Mouse (Mus musculus): ENCODE results near the gene Itm2c. TPM values are rescaled to one million over a fixed set of nuclear protein-coding genes. Genes with fewer than 3 reads are reported as not detected.
A peak's percentile ranks its signal among the peaks of the same experiment; 100 is the strongest.

Itm2c gene
- polyA plus RNA-seq, 1 experiment: 69.6 TPM

GRCm38 (mm10) chr1:85934560-85934959 lies 40.5 kb downstream of the Itm2c start:
- peaks cover 14% of the 10 kb centered on the region for H3K4me1 ChIP-seq (ENCODE audit: control insufficient read depth, insufficient read depth, low read length)
- H3K4me3 ChIP-seq (ENCODE audit: control insufficient read depth, low read depth, low read length): no peak overlapping the region
- H3K36me3 ChIP-seq (ENCODE audit: control insufficient read depth, insufficient read depth, low read length): no peaks in the 10 kb centered on the region
- no peak overlapping the region for H3K27ac ChIP-seq (ENCODE audit: control insufficient read depth, insufficient read depth, low read depth, low read length)
- TF ChIP-seq CTCF (IDR thresholded peaks at IDR 0.05; ENCODE audit: control insufficient read depth, insufficient read depth, insufficient replicate concordance, low read depth, low read length) (no peak), POLR2A (IDR thresholded peaks at IDR 0.05; ENCODE audit: control insufficient read depth, low read depth, low read length) (no peak)
- no peaks in the 10 kb centered on the region for H3K27me3 ChIP-seq (ENCODE audit: control insufficient read depth, insufficient read depth, low read length)

- no peak overlapping the region for H3K4me3 ChIP-seq (ENCODE audit: control insufficient read depth, low read depth, low read length)
- H3K27ac ChIP-seq (ENCODE audit: control insufficient read depth, insufficient read depth, low read depth, low read length): no peak overlapping the region
- TF ChIP-seq POLR2A (IDR thresholded peaks at IDR 0.05; ENCODE audit: control insufficient read depth, low read depth, low read length) (no peak), CTCF (IDR thresholded peaks at IDR 0.05; ENCODE audit: control insufficient read depth, insufficient read depth, insufficient replicate concordance, low read depth, low read length) (peak; percentile 57; the same call in 1 of the 2 replicates)
- H3K27me3 ChIP-seq (ENCODE audit: control insufficient read depth, insufficient read depth, low read length): no peaks in the 10 kb centered on the region
- peaks cover 13% of the 10 kb centered on the region for H3K4me1 ChIP-seq (ENCODE audit: control insufficient read depth, insufficient read depth, low read length)
- no peaks in the 10 kb centered on the region for H3K36me3 ChIP-seq (ENCODE audit: control insufficient read depth, insufficient read depth, low read length)
Measured at GRCm38 (mm10) chr1:85935148-85935852, 41.2 kb downstream of the Itm2c start.

GRCm38 (mm10) chr1:85936265-85936664 lies 42.2 kb downstream of the Itm2c start:
- TF ChIP-seq CTCF (IDR thresholded peaks at IDR 0.05; ENCODE audit: control insufficient read depth, insufficient read depth, insufficient replicate concordance, low read depth, low read length) (no peak), POLR2A (IDR thresholded peaks at IDR 0.05; ENCODE audit: control insufficient read depth, low read depth, low read length) (no peak)
- Histone ChIP-seq H3K27ac (ENCODE audit: control insufficient read depth, insufficient read depth, low read depth, low read length) (no peak overlapping the region), H3K4me1 (ENCODE audit: control insufficient read depth, insufficient read depth, low read length) (peaks cover 13% of the 10 kb centered on the region), H3K36me3 (ENCODE audit: control insufficient read depth, insufficient read depth, low read length) (no peaks in the 10 kb centered on the region), H3K4me3 (ENCODE audit: control insufficient read depth, low read depth, low read length) (no peak overlapping the region), H3K27me3 (ENCODE audit: control insufficient read depth, insufficient read depth, low read length) (no peaks in the 10 kb centered on the region)

- Histone ChIP-seq H3K27ac (ENCODE audit: control insufficient read depth, insufficient read depth, low read depth, low read length) (no peak overlapping the region), H3K4me3 (ENCODE audit: control insufficient read depth, low read depth, low read length) (no peak overlapping the region), H3K4me1 (ENCODE audit: control insufficient read depth, insufficient read depth, low read length) (peaks cover 13% of the 10 kb centered on the region), H3K36me3 (ENCODE audit: control insufficient read depth, insufficient read depth, low read length) (no peaks in the 10 kb centered on the region), H3K27me3 (ENCODE audit: control insufficient read depth, insufficient read depth, low read length) (no peaks in the 10 kb centered on the region)
- TF ChIP-seq POLR2A (IDR thresholded peaks at IDR 0.05; ENCODE audit: control insufficient read depth, low read depth, low read length) (no peak), CTCF (IDR thresholded peaks at IDR 0.05; ENCODE audit: control insufficient read depth, insufficient read depth, insufficient replicate concordance, low read depth, low read length) (no peak)
Measured at GRCm38 (mm10) chr1:85937323-85937722, 43.2 kb downstream of the Itm2c start.

GRCm38 (mm10) chr1:85942318-85942717 lies 48.2 kb downstream of the Itm2c start:
- no peak for TF ChIP-seq POLR2A (IDR thresholded peaks at IDR 0.05; ENCODE audit: control insufficient read depth, low read depth, low read length)
- no peak for TF ChIP-seq CTCF (IDR thresholded peaks at IDR 0.05; ENCODE audit: control insufficient read depth, insufficient read depth, insufficient replicate concordance, low read depth, low read length)
- Histone ChIP-seq H3K4me1 (ENCODE audit: control insufficient read depth, insufficient read depth, low read length) (no peaks in the 10 kb centered on the region), H3K27ac (ENCODE audit: control insufficient read depth, insufficient read depth, low read depth, low read length) (no peak overlapping the region), H3K27me3 (ENCODE audit: control insufficient read depth, insufficient read depth, low read length) (no peaks in the 10 kb centered on the region), H3K4me3 (ENCODE audit: control insufficient read depth, low read depth, low read length) (no peak overlapping the region), H3K36me3 (ENCODE audit: control insufficient read depth, insufficient read depth, low read length) (no peaks in the 10 kb centered on the region)

- H3K36me3 ChIP-seq (ENCODE audit: control insufficient read depth, insufficient read depth, low read length): no peaks in the 10 kb centered on the region
- TF ChIP-seq POLR2A (IDR thresholded peaks at IDR 0.05; ENCODE audit: control insufficient read depth, low read depth, low read length) (no peak), CTCF (IDR thresholded peaks at IDR 0.05; ENCODE audit: control insufficient read depth, insufficient read depth, insufficient replicate concordance, low read depth, low read length) (no peak)
- no peaks in the 10 kb centered on the region for H3K4me1 ChIP-seq (ENCODE audit: control insufficient read depth, insufficient read depth, low read length)
- H3K4me3 ChIP-seq (ENCODE audit: control insufficient read depth, low read depth, low read length): no peak overlapping the region
- H3K27ac ChIP-seq (ENCODE audit: control insufficient read depth, insufficient read depth, low read depth, low read length): no peak overlapping the region
- no peaks in the 10 kb centered on the region for H3K27me3 ChIP-seq (ENCODE audit: control insufficient read depth, insufficient read depth, low read length)
Measured at GRCm38 (mm10) chr1:85949085-85949684, 55.1 kb downstream of the Itm2c start.

GRCm38 (mm10) chr1:85955150-85955549 lies 61.1 kb downstream of the Itm2c start:
- Histone ChIP-seq H3K4me1 (ENCODE audit: control insufficient read depth, insufficient read depth, low read length) (no peaks in the 10 kb centered on the region), H3K27ac (ENCODE audit: control insufficient read depth, insufficient read depth, low read depth, low read length) (no peak overlapping the region), H3K36me3 (ENCODE audit: control insufficient read depth, insufficient read depth, low read length) (no peaks in the 10 kb centered on the region), H3K4me3 (ENCODE audit: control insufficient read depth, low read depth, low read length) (no peak overlapping the region), H3K27me3 (ENCODE audit: control insufficient read depth, insufficient read depth, low read length) (no peaks in the 10 kb centered on the region)
- TF ChIP-seq POLR2A (IDR thresholded peaks at IDR 0.05; ENCODE audit: control insufficient read depth, low read depth, low read length) (no peak), CTCF (IDR thresholded peaks at IDR 0.05; ENCODE audit: control insufficient read depth, insufficient read depth, insufficient replicate concordance, low read depth, low read length) (no peak)

Measured in testis, adult 2 months (tissue).